Mouse (Mus musculus): ENCODE results near the gene Abcg8.

Abcg8 gene

DNA sequence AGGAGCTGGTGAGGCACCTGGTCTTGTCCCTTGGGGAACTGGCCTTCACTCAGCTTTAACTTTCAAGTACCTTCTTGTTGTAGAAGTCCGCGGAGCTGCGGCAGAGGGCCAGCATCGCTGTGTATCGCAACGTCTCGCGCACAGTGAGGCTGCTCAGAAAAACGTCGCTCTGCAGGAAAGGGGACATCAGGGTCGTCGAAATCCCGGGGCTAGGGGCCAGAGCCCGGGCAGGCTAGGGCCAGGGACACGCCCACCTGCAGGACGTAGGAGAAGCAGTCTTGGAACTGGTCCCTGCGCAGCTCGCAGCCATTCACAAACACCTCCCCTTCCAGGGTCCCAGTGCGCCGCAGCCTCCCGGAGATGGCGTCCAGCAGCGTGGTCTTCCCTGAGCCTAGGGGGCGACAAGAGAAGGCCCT, at the start of gene Abcg8:
Gene Abcg8 (plus strand): TSS at position 352 of the 416 bp plus-strand sequence.
- in situ Hi-C loops (cut with MboI, MseI), result no loop called here

DNA sequence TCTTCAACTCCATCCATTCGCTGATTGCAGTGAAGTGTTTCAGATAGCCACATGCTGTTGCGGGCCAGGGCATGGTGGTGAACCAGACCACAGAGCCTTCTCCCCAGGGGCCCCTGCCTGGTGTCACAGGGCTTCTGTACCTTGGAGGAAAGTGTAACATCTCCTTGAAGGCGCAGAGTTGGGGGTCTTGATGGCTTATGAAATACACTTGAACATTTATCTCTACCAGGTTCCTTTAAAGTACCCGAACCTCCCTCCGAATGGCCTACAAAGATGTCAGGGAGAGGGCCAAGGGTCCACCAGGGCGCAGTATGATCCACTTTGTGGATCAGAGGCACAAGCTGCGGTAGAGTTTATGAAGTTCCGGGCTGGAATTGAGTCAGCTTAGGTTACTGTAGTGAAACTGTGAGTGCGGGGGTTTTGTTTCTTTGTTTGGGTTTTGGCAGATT, 49.2 kb upstream of the Abcg8 start:
- in situ Hi-C loops (cut with MboI, MseI), result no loop called here

DNA sequence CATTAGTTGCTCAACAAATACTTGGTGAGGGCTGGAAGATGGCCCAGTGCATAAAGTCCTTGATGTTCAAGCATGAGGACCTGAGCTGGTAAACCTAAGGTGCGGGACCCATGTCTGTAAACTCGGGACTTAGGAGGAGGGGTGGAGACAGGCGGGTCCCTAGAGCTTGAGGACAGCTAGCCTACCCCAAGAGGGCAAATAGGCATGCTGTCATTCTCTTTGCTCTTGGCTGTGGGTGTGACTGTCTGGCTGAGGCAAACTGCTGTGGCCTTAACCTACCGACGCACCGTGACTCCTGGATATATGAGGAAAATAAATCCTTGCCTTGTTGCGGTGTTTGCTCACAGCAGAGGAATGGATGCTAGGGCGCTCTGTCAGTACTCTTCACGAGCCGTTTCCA, 48.4 kb upstream of the Abcg8 start:
- in situ Hi-C loops (cut with MboI, MseI), result no loop called here

DNA sequence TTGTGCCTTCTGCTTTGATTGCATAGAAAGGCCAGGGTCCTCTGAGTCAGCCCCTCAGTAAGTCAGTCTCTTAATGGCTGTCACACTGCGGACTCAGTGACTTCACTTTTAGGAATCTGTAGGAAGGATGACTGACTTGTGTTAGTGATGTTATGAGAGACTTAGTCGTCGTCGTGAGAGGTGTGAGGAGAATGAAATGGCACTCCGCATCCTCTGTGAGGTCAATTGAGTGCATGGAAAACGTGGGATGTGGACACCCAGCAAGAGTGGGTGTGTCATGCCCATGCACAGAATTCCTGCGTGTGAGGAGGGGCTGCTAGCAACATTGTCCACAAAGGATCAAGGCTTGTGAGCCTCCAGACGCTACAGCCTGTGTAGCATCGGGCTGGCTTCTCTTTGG, 47.5 kb upstream of the Abcg8 start:
- in situ Hi-C loops (cut with MboI, MseI), result no loop called here

DNA sequence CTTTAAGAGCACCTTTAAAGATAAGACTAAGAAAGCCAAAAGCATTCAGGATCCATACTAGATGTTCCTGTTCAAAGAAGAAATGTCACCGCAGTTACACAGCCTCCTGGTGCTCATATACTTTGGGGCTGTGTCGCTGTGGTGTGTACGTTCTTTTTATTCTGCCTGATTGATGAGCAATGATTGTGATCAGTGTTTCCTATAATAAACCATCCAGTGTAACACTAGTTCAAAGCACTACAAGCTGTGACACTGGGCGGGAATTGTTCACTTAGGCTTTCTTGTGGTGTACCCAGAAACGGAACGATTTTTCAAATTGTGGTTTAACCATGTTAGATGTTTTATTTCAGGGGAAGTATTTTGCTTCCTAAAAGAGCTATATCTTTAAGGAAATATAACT, 44.3 kb upstream of the Abcg8 start:
- in situ Hi-C loops (cut with MboI, MseI), result no loop called here

DNA sequence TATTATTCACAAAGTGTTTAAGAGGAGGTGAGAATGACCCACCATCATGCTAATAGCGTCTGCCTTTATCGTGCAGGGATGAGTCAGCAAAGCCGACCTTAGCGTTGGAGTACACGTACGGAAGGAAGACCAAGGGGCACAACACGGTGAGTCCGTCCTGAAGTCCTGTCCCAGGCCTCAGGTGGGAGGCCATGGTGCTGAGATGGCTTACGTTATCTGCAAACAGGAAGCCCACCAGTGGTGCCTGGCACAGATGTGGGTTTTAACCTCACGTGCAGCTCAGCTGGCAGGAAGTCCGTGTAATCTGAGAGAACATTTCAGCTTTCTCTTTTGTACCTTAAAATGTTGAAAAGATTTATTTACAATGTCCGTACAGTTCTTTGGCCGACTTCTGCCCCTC, 42.7 kb upstream of the Abcg8 start:
- in situ Hi-C loops (cut with MboI, MseI), result no loop called here

DNA sequence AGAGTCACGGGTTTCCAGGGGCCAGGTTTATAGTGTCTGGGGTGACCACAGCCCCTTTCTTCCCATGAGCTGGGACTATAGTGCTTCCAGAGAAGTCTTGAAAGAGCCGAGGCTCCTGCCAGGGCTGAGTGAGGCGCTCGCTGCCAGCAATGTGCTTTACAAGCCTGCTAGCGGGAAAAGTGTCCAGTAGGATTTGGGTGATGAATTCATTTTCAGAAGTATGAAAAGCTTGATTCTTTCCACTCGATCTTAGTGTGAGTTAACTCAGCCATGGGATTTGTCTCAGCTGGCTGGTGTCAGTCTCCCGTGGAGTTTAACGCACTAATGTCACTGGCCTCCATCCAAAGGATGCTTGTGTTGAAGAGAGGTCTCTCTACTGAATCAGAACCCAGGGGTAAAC, 39.8 kb upstream of the Abcg8 start:
- in situ Hi-C loops (cut with MboI, MseI), result no loop called here

DNA sequence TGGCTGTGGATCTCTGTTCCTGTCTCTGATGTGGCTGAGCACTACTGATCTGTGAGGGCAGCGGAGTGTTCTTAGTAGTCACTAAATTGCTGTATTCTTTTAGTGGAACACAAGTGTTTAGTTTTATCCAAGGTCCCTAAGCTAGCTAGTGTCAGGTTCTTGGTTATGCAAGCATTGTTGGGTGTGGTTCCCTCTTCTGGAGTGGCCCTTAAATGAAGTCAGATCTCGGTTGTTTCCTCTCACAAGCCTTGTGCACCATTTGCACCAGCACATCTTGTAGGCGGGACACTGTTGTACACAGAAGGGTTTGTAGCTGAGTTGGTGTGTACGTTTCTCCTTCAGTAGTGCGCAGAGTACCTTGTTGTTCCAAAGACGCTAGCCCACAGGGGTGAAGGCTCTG, 38.1 kb upstream of the Abcg8 start:
- in situ Hi-C loops (cut with MboI, MseI), result no loop called here

DNA sequence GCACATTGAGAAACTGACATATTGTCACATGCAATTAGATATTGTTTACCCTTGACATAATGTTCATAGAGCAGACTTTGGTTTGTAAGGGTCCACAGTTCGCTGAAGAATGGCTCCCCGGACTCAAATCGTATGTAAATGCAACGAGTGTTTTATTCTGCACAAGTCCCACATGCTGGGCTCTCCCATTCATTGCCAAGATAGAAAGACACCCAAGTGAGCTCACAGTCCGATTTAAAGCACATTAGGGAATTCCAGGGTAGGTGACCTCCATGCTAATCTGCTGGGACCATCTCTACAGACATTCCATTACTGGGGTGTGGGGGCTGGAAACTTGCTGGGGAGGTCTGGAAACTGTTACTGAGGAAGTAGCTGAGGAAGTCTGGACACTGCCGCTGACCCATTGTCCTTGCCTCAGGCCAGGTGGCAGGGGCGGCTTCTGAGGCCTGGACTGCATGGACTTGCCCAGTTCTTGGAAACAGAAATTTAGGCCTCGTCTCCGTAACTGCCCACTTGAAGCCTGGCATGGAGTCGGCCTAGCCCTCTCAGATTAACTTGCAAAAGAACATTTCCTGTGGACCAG, 36.2 kb upstream of the Abcg8 start:
- in situ Hi-C loops (cut with MboI, MseI), result no loop called here

DNA sequence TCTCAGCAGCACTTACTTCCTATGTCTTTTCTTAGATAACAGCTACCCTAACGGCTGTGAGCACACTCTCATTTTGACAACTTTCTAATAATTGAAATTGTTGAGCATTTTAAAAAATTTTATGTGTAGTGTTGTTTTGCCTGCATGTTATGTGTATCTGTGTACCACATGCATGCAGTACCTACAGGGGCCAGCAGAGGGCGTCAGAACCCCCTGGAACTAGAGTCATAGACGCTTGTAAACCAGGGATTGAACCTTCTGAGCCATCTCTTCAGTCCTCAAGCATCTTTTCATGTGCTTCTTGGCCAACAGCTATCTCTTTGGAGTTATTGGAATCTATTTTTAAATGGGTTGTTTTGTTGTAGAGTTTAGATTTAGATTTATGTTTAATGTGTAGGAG, 34.2 kb upstream of the Abcg8 start:
- in situ Hi-C loops (cut with MboI, MseI), result no loop called here

DNA sequence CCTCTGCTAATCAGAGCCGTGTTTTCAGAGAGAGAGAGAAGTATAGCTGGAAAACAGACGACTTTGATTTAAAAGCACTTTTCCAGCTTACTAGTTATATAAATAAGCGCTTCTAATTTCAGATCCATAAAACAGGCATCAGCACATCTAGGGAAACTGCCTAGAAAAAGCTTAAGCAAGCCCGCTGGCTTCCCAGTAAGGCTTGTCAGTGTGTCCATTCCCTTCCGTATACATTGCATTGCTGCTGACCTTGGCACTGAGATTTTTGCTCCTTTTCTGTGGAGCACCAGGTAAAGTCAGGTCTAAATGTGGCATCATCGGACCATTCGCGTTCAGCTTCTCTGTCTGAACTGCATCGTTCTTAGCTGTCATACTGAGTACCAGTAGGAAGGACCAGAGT, 33.8 kb upstream of the Abcg8 start:
- in situ Hi-C loops (cut with MboI, MseI), result no loop called here

DNA sequence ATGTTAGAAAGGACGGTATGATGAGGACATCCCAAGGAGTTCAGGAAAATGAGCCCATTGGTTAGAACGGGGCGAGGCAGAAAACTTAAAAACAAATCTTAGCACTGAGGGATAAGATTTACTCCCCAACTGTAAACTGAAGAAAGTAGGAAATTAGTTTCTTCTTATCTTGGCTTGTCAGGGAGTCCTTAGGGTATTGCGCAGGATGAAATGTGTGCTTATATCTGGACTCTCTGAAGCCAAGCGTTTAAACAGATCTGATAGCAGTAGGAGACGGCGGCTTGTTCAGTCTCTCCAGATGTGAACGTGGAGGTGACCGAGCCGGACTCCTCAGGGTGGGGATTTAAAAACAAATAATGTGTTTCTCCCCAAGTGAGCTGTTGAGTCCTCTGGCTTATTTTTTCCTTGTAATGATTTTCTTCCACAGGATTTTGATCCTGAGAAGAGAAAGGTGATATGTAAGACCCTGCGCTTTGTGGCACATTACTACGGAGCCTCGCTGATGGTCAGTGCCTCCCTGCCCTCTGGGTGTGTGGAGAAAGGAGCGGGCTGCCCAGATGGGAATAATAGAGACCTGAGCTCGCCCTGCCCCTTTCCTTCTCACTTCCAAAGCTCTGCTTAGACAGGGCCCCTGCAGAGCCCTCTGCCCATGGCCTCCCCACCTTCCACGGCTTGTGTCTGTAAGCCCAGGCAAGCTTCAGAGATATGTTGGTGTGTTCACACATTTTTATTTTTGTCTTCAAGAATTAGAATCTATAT, 31.6 kb upstream of the Abcg8 start:
- in situ Hi-C loops (cut with MboI, MseI), result no loop called here

DNA sequence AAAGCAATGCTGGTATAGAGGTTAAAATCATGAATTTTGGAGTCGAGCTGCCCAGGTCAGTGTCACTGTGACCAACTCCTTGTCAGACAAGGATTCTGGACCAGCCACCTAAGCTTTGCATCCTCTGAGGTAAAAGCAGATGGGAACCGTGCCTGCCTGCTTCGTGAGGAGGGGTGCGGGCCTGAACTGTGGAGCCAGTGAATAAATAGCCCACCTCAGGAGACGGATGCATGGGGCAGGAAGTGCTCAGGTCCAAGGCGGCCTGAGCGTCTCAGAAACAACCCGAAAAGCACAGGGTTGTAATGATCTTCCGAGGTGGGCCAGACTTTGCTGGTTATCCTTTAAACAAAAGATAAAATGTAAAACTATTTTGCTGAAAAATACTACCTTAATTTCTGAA, 31.0 kb upstream of the Abcg8 start:
- in situ Hi-C loops (cut with MboI, MseI), result no loop called here

DNA sequence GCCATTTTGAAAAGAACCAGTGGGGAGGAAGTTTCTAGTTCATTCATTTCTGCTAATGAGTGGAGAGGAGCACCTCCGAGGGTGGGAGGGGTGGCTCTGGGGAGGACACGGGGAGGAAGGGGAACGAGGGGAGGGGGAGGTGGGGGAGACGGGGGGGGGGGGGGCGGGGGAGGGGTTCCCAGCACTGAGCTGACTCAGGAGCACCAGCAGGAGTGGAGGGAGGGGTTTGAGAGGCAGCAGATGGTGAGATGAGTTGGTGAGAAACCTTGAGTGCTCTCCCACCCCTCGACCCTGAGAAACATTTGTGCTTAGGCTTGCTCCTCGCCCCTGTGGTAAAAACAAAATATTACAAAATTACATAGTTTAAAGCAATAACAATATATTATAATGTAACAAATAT, 30.2 kb upstream of the Abcg8 start:
- in situ Hi-C loops (cut with MboI, MseI), result no loop called here

DNA sequence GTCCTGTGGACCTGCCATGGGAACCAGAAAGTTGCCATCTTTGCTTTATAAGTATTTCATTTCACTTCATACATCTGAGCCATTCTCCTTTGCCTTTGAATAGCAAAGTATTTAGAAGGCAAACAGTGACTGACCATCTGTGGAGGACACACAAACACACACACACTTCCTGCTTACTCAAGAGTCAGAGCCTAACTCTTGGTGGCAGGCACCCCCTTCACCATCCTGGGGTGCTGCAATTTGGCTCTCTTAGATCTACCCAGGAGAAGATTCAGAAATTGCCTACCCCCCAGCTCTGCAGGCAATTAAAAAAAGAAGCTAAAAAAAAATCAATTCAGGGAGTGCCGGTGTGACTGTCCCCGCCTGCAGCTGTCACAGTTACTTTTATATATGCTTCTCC, 29.6 kb upstream of the Abcg8 start:
- in situ Hi-C loops (cut with MboI, MseI), result no loop called here

DNA sequence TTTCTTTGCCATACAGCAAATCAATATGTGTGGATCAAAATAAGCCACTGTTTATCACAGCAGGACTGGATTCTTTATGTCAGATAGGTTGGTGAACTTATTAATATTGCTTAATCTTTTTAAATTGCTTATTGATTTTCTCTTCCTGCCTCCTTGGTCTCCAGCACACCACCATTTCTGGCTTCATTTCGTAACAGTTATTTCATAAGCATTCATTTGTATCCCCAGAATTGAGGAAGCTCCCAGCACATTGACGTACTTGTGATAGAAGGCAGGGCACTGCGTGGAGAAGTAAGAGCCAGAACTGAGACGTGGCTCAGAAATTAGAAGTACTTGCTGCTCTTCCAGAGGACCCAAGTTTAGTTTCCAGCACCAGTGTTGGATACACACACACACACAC, 28.5 kb upstream of the Abcg8 start:
- in situ Hi-C loops (cut with MboI, MseI), result no loop called here

DNA sequence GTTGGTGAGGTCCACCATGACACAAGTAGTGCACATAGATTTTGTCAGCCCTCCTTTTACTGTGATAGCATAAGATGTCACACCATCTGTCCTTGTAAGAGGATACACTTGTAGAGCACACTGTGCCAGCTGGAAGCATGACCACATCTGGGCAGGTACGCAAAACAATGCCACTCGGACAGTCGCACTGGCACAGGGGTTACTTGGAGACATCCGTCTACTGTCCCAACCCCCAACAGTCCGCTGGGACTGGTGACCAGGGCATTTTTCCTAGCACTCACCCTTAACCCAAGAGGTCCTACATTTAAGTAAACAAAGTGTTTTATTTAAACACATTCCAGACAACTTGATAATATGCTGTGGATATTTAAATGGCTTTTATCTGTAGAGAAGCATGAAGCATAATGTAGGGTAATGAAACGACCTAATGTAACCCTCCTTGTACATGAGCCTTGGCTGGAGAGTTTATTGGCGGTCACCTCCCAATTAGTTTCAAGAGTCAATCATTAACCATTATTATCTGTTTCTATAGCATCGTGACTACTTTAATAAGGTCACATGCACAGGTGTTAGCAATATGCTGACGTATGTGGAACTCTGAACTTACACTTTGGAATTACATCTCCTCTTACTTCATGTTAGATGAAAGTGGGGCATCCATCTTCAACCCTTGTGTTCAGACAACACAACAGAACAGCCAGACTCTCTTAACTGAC, 25.6 kb upstream of the Abcg8 start:
- in situ Hi-C loops (cut with MboI, MseI), result no loop called here

DNA sequence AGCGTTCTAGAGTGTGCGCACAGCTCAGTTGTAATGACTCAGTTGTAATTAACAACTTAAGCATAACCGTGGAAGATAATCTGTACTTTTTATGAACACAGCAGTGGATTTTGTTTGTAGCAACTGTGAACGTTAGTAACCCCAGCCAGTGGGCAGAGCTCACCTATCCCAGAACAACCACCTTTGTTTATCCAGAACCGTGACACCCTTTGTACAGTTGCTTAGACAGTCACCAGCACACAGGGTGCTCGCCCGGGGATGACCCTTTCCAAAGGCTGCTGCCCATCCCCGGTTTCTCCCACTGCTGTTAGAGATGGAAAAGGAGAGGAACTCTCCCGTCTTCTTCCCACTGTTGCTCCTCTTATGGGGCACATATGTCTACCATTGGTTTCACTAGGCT, 22.6 kb upstream of the Abcg8 start:
- in situ Hi-C loops (cut with MboI, MseI), result no loop called here

DNA sequence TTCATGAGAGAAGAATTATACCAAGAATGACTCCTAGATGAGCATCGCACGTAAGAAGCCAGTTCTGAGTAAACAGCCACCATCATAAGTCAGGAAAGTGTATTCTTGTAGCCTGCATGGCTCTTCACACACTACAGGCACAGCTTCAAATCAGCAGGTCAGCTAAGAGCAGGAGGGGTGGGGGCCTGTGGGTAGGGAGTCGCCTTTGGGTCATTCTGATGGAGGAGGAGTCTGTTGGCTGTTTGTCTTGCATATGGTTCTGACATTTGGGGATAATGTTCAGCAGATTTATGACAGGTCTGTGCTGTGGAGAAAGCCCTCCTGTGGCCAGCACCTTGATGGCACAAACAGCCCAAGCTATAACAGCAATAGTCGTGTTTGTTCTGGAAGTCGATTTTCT, 19.9 kb upstream of the Abcg8 start:
- in situ Hi-C loops (cut with MboI, MseI), result no loop called here

DNA sequence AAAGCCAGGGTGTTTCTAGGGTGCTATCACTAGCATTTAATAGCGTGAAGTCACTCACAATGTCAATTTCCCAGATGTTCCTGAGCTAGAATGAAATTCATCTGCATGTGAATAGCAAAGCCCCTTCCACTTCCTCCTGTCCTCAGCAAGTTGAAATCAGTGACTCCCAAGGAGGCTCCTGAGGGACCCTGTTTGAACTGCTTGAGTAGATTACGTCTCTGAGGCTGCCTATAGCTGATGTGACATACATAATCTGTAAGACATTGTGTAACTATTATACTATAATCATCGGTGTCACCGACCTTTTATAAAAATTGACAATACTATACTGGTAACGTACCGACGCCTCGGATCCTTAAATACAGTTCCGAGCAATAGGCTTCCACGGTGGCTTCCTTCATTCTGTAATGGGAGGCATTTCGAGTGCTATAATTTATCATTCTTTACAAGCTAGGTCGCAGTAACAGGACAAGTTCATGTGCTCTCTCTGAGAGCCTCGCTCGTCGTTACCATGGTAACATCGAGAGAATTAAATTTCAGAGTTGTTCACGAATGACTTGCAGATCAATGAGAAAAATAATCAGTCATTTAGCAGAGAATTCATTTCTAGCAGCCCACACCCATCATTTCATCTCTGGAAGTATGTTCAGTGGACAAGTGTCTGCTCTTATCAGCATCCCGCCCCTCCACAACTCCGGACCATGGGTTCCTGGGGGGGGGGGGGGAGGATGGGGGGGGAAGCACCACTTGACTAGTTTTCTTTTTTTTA, 19.3 kb upstream of the Abcg8 start:
- in situ Hi-C loops (cut with MboI, MseI), result no loop called here

DNA sequence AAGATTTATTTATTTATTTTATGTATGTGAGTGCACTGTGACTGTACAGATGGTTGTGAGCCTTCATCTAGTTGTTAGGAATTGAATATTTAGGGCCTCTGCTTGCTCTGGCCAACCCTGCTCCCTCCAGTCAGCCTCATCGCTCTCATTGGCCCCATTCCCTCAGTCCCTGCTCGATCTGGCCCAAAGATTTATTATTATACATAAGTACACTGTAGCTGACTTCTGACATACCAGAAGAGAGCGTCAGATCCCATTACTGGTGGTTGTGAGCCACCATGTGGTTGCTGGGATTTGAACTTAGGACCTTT, 18.7 kb upstream of the Abcg8 start:
- in situ Hi-C loops (cut with MboI, MseI), result no loop called here

DNA sequence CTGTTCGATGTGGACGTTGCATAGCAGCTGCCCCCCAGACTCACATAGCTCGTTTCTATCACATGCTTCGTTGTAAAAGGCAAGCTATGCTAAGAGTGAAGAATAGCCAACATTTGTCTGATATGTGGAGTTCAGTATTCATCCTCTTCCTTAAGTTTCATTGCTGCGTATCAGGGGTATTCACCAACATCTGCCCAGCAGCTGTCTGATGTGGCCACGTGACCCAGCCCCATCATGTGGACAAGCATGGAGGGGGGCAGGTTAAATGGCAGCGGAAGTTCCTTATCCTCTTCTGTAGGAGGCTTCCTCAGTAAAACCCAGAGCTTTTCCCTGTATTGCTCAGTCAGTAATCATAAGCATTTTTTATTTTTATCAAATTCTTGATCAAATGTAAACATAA, 18.3 kb upstream of the Abcg8 start:
- in situ Hi-C loops (cut with MboI, MseI), result no loop called here

DNA sequence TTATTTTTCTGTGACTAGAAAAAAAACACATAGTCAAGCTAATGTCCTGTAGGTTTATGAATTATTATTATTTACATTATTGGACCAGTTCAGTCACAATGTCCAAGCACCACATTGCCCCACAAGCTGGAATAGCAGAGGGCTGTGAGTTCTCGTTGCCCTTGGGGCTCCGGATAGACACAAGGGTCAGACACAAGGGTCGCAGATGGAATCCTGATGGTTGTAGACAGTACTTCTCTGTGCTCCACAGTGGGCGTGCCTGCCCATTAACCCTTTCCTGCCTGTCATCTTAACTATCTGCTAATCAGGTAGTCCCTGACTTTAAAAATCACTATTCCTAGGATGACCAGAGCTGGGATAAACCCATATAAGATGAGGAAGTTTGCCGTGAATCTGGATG, 17.9 kb upstream of the Abcg8 start:
- in situ Hi-C loops (cut with MboI, MseI), result no loop called here

Data from T-helper 2 cell (primary cell).